In genomic region chr5:75737752-75738151, GRCm38 (mm10) we compare ENCODE assay signal across 19 mouse cellular contexts.
"Had no signal": no experiment of that assay in that cellular context is flagged by ENCODE, and none has a peak within 500 bp of the region (broad histone marks: within the 10 kb centered on the region; RNA-seq: fewer than 3 reads in every experiment).

No protein-coding gene starts in this region.

- H3K27ac ChIP-seq: liver, embryonic 15.5 days; lung, embryonic 15.5 days; macrophage; midbrain, embryonic 13.5 days; midbrain, embryonic 15.5 days had no signal

- H3K4me2 ChIP-seq: liver, embryonic 15.5 days; lung, embryonic 15.5 days; midbrain, embryonic 13.5 days; midbrain, embryonic 15.5 days had no signal

- DNase-seq: liver, postnatal 0 days; lung, adult 2 months; lung, postnatal 14 days; lung, postnatal 36 days; retina, postnatal 1 day; right cerebral cortex, adult 18-20 months; right cerebral cortex, postnatal 25 days; right cerebral cortex, postnatal 4 days; spleen, adult 18-20 months; thymus, adult 18-20 months; thymus, postnatal 14 days; thymus, postnatal 36 days had no signal

- H3K36me3 ChIP-seq: liver, embryonic 15.5 days; lung, embryonic 15.5 days; midbrain, embryonic 13.5 days; midbrain, embryonic 15.5 days had no signal

- H3K4me3 ChIP-seq: liver, embryonic 15.5 days; lung, embryonic 15.5 days; megakaryocyte, embryonic 14.5 days; midbrain, embryonic 13.5 days; midbrain, embryonic 15.5 days had no signal

- H3K4me1 ChIP-seq: liver, embryonic 15.5 days; lung, embryonic 15.5 days had no signal

- H3K9me3 ChIP-seq: liver, embryonic 15.5 days; lung, embryonic 15.5 days; midbrain, embryonic 15.5 days had no signal

- H3K27me3 ChIP-seq: liver, embryonic 15.5 days; lung, embryonic 15.5 days; megakaryocyte, embryonic 14.5 days; midbrain, embryonic 13.5 days; midbrain, embryonic 15.5 days had no signal

- ATAC-seq: liver, postnatal 0 days; lung, postnatal 0 days; midbrain, embryonic 13.5 days; midbrain, embryonic 15.5 days had no signal

- H3K9ac ChIP-seq: liver, embryonic 15.5 days; liver, postnatal 0 days; lung, embryonic 15.5 days; midbrain, embryonic 13.5 days; midbrain, embryonic 15.5 days had no signal
